Mouse (Mus musculus) layer of hippocampus, adult 8-10 months (tissue): Measurements from ENCODE around the gene Unc119b. TPM values are rescaled to one million over a fixed set of nuclear protein-coding genes. Genes with fewer than 3 reads are reported as not detected.
A peak's percentile ranks its signal among the peaks of the same experiment; 100 is the strongest.
"Not testable (repeated sequence)": the region's sequence is repeated elsewhere in the genome, so short reads cannot be mapped to it uniquely, and the experiment has no call there.

ENCODE experiments used
- DNase-seq, 2 experiments: peaks; one replicate each; pipeline ENCODE4 v3.0.0; 2022; ENCODE audit warnings: low spot score in 2 of 2
- total RNA-seq, 4 experiments: library from RNA; stranded (reverse); gene quantifications; 2 replicates each; pipeline ENCODE4 v1.2.4; 2022

The Unc119b gene
- total RNA-seq, 4 experiments from 2014 or later: 26.9 to 29.3 (median 27.6) TPM

DNA sequence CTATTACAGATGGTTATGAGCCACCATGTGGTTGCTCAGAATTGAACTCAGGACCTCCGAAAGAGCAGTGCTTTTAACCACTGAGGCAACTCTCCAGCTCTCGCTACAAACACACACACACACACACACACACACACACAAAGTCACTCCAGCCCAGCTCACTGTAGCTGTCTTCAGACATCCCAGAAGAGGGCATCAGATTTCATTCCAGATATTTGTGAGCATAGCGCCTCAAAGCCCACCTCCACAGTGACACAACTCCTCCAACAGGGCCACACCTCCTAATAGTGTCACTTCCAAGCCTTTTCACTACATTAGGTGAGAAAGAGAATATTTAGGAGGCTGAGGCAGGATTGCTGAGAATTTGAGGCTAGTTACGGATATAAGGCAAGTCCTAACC, 4.3 kb upstream of the Unc119b start:
- DNase-seq: no peak

DNA sequence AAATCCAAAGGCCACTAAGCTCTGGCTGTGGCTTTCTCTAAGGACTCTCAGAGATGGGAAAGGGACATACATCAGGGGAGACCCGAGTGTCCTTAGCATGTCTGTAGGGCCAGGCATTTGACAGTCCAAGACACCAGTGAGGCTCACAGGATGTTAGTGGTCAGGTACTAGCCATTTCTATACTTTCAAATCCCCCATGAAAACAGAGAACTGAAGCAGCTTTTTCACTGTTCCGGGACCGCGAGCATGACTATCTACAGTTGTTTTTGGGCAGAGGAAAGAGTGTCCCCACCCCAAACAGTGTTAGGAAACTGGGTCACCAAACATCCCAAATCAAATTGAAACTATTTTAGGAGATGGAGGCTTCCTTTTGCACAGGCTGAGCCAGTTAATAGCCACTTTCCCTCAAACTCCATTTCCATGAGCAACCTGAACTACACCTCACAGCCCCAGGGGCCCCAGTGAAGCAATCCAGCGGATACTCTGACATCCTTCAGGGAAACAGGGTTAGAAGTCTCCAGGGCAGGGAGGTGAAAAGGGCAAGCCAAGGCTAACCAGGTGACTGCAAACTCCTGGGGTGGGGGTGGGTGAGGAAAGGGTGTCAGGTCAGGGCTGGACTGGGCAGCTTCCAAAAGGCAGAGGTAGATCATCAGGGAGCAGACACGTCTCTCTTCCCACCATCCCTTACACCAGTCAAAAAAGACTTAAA, 1.3 kb downstream of the Unc119b start:
- no peak for DNase-seq

DNA sequence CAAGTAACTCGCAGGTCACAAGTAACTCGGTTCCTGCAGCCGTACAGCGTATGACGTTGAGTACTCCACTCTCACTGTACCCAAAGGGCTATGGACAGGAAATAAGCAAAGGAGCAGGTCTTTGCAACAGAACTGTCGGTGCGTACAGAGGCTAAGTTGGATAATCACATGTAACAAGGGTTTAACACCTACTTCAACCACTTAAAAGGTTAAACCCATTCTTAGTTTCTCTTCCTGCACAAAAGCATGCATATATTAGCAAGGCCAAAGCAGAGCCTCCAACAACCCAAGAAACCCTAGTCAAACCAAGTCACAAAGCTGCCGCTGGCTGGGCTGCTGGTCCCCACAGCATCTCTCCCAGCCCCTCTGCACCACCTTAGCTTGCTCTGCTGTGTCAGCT, 2.3 kb downstream of the Unc119b start:
- no peak for DNase-seq

GRCm38 (mm10) chr5:115129328-115129727, 5.4 kb downstream of the Unc119b start:
- DNase-seq: no peak

DNA sequence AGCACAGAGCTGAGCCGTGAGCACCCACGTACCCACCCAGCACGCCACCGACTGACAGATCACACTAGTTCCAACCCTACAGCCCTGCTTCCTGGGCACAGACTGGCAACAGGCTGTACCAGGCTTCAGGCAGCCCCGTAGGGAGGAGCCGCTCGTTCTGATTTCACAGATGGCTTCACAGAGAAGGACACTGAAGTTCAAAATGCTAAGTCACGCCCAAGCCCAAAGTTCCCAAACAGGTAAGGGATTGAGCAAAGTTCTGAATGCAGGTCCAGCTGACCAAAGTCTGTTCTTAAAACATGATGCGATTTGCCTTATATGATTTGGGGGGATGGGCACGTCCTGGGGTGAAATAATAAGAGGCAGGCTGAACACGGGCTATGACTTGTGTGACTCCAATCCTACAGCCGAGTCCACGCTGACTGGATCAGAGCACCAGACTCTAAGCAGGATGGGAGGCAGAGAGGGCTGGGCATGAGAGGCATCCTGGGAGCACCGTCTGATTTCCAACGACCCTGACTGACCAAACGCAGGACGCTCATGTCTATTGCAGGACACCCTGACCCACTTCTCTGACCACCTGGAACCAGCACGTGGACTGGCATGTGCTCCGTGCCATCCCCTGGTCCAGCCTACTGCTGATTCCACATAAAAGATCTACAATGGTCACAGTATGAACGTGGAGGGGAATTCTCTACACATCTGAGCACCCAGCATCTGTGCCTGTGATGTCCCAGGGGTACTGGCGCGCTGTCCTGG, 7.2 kb downstream of the Unc119b start:
- no peak for DNase-seq

- no peak for DNase-seq
These were observed 8.0 kb downstream of the Unc119b start for GRCm38 (mm10) chr5:115126578-115127312.

DNA sequence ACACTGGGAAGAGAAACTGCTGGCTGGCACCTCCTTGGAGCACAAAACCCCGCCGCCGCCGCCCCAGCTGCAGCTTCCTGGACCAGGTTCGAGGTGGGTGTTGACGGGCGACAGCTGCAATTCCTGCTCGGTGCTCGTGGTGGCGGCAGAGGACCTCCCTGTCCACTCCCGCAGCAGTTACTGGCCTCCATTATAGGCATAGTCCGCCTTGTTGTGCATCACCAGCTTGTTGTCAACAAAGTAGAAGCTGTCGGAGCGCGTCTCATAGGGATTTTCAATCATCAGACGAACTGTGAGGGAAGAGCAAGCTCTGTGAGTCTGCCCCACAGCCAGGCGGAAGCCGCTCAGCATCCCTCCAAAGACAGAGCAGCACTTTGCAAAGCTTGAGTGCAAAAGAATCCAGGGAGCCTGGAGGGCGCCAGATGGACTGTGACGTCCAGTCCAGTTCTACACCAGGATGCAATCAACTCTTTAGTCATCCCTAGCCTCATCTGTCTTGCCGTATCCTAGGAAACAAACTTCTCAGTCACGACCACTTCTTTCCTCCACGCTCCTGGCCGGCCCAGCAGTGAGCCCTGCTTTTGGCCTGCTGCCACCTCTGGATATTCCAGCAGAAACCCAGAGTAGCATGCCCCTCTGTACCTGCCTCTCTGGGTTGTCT, 9.4 kb downstream of the Unc119b start:
- peak; percentile 77 to 89 for DNase-seq

- DNase-seq: no peak
These were observed 10.1 kb downstream of the Unc119b start for GRCm38 (mm10) chr5:115124690-115125089.

DNA sequence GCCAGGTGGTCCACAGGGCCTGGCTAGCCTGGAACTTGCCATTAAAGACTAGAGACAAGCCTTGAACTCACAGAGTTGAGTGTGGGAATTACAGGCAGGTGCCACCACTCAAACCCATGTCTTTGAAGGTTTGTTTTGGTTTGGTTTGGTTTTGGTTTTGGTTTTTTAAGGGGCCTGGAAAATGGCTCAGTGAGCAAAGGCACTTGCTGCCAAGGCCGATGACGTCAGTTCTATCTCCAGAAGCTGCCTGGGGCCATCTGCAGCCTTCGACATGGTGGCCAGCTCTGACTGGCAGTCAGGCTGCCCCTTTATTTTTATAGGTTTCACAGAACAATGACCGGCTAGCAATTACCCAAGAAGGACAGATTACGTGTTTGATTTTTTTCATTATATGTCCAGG, 13.8 kb downstream of the Unc119b start:
- no peak for DNase-seq

- DNase-seq: peak in 1 of 2 experiments; percentile 63
These were observed 15.7 kb downstream of the Unc119b start, which contains the start of gene Acads for GRCm38 (mm10) chr5:115118961-115119570. TSS of gene Acads (minus strand) at chr5:115119346.

DNA sequence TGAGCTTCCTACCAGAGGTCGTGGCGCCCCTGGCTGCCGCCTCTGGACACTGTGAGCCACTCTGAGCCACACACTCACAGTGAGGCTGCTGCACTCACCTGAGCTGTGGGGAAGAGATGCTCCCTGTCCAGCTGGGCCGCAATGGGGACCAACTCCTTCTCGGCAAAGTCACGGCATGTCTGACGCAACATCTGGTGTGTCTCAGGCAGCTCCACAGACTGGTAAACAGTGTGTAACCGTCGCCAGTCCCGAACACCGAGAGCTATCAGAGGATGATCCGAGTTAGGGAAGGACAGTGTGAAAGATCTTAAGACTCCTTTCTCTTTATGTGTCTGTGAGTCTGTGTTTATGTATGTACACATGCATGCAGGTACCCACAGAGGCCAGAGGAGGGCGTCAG, 17.3 kb downstream of the Unc119b start:
- no peak for DNase-seq

DNA sequence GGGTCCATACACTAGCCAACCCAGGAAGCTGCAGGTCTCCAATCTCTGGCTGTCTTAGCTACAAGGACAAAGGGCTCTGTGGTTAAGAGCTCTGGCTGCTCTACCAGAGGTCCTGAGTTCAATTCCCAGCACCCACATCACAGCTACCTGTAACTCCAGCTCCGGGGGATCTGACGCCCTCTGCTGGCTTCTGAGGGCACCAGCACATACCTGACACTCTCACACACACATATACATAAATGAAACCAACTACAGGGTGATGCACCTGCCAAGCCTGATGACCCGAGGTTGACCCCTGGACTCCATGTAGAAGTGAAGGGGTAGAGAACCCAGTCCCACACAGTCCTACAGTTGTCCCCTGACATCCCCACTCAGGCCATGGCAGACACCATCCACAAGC, 18.3 kb downstream of the Unc119b start:
- no peak for DNase-seq

GRCm38 (mm10) chr5:115114501-115114900, 20.3 kb downstream of the Unc119b start:
- no peak for DNase-seq

DNA sequence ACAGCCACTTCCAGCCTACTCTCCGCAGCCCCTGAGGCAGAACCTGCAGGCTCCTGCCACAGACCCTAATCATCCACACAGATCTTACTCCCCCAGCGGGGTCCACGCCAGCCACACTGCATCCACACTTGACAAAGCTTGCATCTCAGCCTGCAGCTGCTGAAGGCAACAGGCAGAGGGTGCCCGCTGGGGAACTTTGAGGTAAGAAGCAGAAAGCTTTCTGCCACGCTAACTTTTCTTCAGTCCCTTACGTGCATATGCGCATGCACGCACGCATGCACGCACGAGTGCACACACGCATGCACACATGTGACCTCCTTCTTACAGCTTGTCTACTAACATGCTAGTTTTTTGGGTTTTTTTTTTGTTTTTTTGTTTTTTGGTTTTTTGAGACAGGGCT, 21.5 kb downstream of the Unc119b start:
- no peak for DNase-seq

DNA sequence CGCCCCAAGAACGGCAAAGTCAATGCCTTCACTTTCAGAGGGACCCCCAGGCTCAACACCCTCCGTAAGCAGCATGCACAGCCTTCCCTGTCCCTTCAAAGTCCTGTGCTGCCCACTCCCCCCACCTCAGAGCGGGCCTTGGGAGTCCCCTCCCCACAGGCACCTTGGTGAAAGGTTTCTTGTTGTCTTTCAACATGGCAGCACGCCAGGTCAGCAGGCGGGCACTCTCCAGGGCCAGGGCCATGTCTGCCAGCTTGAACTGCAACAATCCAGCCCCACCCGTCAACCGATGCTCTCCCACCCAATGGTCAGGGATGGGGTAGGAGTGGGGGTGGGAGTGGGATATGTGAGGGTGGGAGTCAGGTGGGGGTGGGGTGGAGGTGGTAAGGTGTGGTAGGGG, 23.6 kb downstream of the Unc119b start:
- no peak for DNase-seq

DNA sequence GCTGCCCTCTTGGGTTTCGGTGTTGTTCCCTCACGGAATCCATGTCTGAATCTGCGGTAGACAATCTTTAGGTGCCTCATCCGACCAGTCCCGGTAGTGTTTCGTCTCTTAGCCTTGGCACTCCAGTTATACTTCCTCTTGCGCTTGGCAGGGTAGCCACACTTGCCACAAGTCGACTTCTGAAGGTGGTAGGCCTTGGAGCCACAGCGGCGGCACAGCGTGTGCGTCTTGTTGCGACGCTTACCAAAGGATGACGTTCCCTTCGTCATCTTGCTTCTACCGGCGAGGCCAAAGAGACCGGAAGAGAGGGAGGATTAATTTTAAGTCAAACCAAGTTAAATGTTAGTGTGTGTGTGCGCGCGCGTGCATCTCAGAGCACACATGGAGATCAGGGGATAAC, 31.5 kb downstream of the Unc119b start:
- DNase-seq: not testable (repeated sequence)

DNA sequence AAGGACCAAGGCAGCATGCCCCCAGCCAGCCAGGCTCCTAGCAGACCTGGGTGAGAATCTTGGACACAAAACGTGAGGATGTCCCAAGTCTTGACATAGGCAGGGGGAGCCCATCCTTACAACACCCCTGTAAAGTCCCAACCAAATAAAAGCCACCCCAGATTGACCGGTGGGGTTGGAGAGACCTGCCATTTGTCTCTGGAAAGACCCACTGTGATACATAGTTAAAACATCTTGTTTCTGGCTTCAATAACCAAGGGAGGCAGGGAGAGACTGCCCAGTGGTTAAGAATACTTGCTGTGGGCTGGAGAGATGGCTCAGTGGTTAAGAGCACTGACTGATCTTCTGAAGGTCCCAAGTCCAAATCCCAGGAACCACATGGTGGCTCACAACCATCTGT, 32.5 kb downstream of the Unc119b start:
- DNase-seq: no peak

DNA sequence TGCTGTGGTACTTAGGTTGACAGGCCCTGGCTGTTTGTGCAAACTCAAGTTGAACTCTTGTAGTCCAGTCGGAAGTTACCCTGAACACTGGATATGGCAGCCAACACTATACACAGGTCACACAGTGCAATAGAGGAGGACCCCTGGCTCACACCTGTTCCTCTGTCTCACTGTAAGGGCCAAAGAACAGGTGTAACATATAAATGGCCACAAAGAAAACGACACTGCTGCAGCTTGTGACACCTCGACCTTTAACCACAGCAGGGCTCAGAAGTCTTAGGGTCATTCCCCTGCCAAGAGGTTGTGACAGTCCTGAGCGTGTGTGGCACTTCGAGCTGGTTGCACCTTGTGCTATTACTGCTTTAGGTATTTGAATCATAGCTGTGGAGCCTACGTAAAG, 34.3 kb downstream of the Unc119b start:
- no peak for DNase-seq

- DNase-seq: no peak
These were observed 34.8 kb downstream of the Unc119b start for GRCm38 (mm10) chr5:115099991-115100390.

DNA sequence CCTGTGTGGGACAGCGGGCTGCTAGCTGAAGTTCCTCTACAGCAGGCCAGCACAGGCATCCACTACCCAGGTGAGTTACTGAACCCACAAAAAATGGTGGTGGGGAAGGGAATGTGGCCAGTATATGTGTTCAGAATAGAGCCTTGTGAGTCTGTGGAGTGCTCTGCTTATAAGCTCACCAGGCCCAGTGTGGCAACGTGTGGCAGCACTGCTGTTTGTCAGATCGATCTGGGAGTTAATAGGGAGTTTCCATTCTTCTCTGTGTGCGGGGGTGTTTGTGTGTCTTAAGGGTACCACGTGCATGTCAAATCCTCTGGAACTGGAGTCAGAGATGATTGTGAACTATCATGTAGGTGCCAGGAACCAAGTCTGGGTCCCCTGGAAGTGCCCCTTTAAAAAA, 35.2 kb downstream of the Unc119b start:
- no peak for DNase-seq

DNA sequence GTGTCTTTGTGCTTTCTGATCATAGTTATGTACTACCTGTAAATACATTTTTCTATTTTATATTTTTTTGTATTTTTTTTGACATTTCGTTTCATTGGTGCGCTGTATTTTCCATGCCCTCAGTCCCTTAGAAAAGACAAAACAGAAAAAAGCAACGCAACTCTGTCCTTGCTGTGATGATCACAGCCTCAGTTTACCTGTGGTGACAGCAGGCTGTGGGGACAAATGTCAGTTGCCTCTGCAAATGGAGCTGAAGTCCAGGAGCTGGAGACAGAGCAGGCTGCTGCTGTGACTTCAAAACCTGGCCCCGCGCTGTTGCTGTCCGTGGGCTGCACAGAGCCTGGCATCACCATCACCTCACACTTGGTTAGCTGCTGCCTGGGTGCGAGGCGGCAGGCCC, 36.6 kb downstream of the Unc119b start, which contains the start of gene Gm10401:
Gm10401 (minus strand) TSS at position 101 of the 400 bp plus-strand sequence.
- no peak for DNase-seq
